Mouse (Mus musculus) cerebellum, adult 2 months (tissue): ENCODE results near the gene Dlgap1.

Source experiments
- CTCF ChIP-seq: fragments of 200-500 bp; IDR thresholded peaks from 2 replicates; pipeline ENCODE4 v1.5.1; 2011; ENCODE audit warnings: low read depth, mild to moderate bottlenecking, control low read depth, low read length, moderate library complexity, borderline replicate concordance; ENCODE audit not compliant: insufficient read depth
- POLR2A ChIP-seq: fragments of 200-500 bp; IDR thresholded peaks from 2 replicates; pipeline ENCODE4 v1.6.1; 2011; ENCODE audit warnings: low read length, control low read depth, borderline replicate concordance; ENCODE audit not compliant: insufficient read depth

GRCm38 (mm10) chr17:70472162-70472561 is 503.3 kb downstream of the Dlgap1 start:
- TF ChIP-seq CTCF (no peak), POLR2A (no peak)
